Mouse (Mus musculus) midbrain, embryonic 16.5 days (tissue): Measurements from ENCODE around the gene Apbb2. TPM values are rescaled to one million over a fixed set of nuclear protein-coding genes. Genes with fewer than 3 reads are reported as not detected.

Source experiments
- ATAC-seq: fragments of 200-750 bp; cut with Nextera tagmentation; 2 replicates; pipeline ENCODE4 v1.8.0; 2017; ENCODE audit warnings: moderate TSS enrichment
- H3K27ac ChIP-seq: fragments of 300-500 bp; sonication (generic); 2 replicates; pipeline ENCODE4 v1.5.1; 2014; ENCODE audit warnings: mild to moderate bottlenecking, low read length, mixed read lengths
- H3K27me3 ChIP-seq: fragments of 300-500 bp; sonication (generic); 2 replicates; pipeline ENCODE4 v1.6.1; 2014; ENCODE audit warnings: low read depth, low read length, mixed read lengths; ENCODE audit not compliant: control insufficient read depth, insufficient read depth
- H3K36me3 ChIP-seq: fragments of 300-500 bp; sonication (generic); 2 replicates; pipeline ENCODE4 v1.6.1; 2014; ENCODE audit warnings: mild to moderate bottlenecking, low read length, moderate library complexity, mixed read lengths; ENCODE audit not compliant: control insufficient read depth, insufficient read depth
- H3K4me1 ChIP-seq: fragments of 300-500 bp; sonication (generic); 2 replicates; pipeline ENCODE4 v1.6.1; 2014; ENCODE audit warnings: mild to moderate bottlenecking, low read length, mixed read lengths; ENCODE audit not compliant: control insufficient read depth, insufficient read depth
- H3K4me2 ChIP-seq: fragments of 300-500 bp; sonication (generic); 2 replicates; pipeline ENCODE4 v1.6.1; 2014; ENCODE audit warnings: mild to moderate bottlenecking, low read length, mixed read lengths
- H3K4me3 ChIP-seq: fragments of 300-500 bp; sonication (generic); 2 replicates; pipeline ENCODE4 v1.5.1; 2014; ENCODE audit warnings: low read depth, mild to moderate bottlenecking, low read length, moderate library complexity, mixed read lengths
- H3K9ac ChIP-seq: fragments of 300-500 bp; sonication (generic); 2 replicates; pipeline ENCODE4 v1.6.1; 2014; ENCODE audit warnings: low read depth, low read length, mixed read lengths
- H3K9me3 ChIP-seq: fragments of 300-500 bp; sonication (generic); replicated peaks from 2 replicates; pipeline ENCODE4 v1.6.1; 2014; ENCODE audit warnings: mild to moderate bottlenecking, low read length, mixed read lengths; ENCODE audit not compliant: control insufficient read depth, poor library complexity, severe bottlenecking
- WGBS: fragments of 180-500 bp; shearing (Covaris S2); extraction: QIAGEN DNeasy Blood & Tissue Kit; methylation state at CpG from one replicate; pipeline ENCODE4 v1.1.7; 2014; 5-methylcytosine and 5-hydroxymethylcytosine counted together
- polyA plus RNA-seq: library from polyadenylated mRNA; unstranded; fragments of >200 nt; fragmentation: Nextera tagmentation; extraction: Ambion mirVana; gene quantifications from 2 replicates; pipeline ENCODE4 v1.2.1, GENCODE M21; 2015

Gene Apbb2
- polyA plus RNA-seq, 1 experiment from 2014 or later: 107 TPM

DNA sequence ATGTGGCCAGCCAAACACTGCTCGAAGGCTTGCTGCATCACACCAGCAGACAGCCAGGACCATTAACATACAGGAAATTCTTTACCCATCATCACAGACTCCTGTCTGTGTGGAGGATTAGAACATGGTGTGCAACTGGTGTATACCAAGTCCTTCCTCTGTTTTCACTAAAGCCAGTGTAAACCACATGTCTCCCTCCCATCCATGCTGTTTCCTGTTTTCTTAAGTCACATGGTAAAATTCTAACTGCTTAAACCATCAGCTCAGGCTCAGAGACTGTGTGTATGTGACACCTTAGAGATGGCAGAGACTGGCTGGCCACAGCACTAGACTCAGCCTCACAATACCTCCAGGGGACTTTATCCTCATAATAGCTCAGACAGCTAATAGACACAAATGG is 236.5 kb downstream of the Apbb2 start:
- H3K9ac ChIP-seq: no peak overlapping the region
- WGBS: 82% methylated on average over 1 of the region's 1 CpGs
- H3K9me3 ChIP-seq: no peaks in the 10 kb centered on the region
- no peaks in the 10 kb centered on the region for H3K27me3 ChIP-seq
- H3K4me1 ChIP-seq: no peaks in the 10 kb centered on the region
- H3K4me2 ChIP-seq: no peak overlapping the region
- H3K27ac ChIP-seq: no peak overlapping the region
- H3K36me3 ChIP-seq: no peaks in the 10 kb centered on the region
- no peak overlapping the region for H3K4me3 ChIP-seq
- ATAC-seq: no peak

DNA sequence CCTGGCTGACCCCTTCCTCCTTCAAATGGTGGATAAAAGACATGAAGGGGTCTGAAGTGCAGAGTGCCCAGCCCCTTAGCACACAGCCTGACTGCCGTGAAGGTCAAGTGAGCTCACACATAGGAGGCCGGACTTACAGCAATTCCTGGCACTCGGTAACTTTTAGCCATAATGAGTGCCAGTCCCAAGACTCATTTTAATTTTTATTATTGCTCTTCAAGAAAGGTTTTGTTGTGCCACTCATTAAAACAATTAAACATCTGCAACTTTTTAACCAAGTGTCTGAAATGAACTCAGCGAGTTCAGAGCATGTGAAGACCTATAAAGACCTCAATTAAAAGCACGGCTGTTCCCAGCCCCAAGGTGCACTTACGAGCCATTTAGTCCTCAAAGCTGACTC is 239.6 kb downstream of the Apbb2 start:
- no peaks in the 10 kb centered on the region for H3K27me3 ChIP-seq
- no peak overlapping the region for H3K27ac ChIP-seq
- no peaks in the 10 kb centered on the region for H3K4me1 ChIP-seq
- no peaks in the 10 kb centered on the region for H3K36me3 ChIP-seq
- H3K4me3 ChIP-seq: no peak overlapping the region
- no peak overlapping the region for H3K4me2 ChIP-seq
- no peak for ATAC-seq
- H3K9ac ChIP-seq: no peak overlapping the region
- WGBS: 76% methylated on average over 6 of the region's 6 CpGs
- H3K9me3 ChIP-seq: no peaks in the 10 kb centered on the region

DNA sequence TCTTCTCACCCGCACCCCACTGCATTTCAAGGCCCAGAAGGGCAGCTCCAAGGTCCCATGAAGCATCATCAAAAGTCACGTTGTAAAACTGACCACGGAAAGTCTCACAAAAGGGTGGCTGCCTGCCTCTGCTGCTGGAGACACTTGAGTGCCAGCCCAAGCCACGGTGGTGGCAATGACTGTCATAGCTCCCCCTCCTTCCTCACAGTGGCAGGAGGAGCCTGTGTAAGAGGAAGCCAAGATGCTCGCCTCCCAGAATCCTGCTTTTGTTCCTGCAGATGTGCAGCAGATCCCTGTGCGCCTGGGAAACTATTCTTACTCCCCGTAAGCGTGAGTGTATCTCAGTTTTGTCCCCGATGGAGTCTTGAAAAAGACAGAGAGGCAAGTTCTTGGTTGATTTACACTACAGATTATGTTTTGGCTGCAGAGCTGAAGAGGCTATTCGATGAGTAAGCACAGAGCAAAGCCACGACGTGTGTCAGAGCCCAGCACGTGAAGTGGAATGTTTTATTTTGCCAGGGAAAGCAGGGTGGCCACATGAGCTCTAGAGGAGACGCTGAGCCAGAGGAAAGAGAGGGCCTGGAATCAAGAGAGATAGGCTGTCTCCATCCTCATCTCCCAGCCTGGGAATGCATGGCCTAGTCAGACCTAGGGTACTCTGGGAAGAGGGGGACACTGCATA is 241.9 kb downstream of the Apbb2 start:
- Histone ChIP-seq H3K27me3 (no peaks in the 10 kb centered on the region), H3K9me3 (no peaks in the 10 kb centered on the region), H3K27ac (no peak overlapping the region), H3K4me1 (no peaks in the 10 kb centered on the region; the same call in 1 of the 2 replicates), H3K4me3 (no peak overlapping the region), H3K9ac (no peak overlapping the region), H3K4me2 (no peak overlapping the region), H3K36me3 (no peaks in the 10 kb centered on the region)
- no peak for ATAC-seq
- 70% methylated on average over 14 of the region's 14 CpGs for WGBS

DNA sequence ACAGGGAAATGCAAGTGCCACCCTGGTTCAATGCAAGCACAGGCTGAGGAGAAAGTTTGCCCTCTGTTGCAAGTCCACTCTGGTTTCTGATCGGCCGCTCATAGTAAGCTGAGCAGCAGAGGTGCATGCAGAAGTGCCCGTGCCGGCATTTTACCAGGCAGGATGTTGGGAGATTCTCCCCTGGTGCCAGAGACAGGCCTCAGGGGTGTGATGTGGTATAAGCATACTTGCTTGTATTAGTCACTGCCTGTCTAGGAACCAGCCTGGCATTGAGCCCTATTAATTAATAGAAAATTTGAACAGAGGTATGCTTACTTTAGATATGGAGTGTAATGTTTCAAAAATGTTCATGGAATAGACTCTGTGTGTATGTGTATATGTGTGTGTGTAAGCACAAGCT is 244.2 kb downstream of the Apbb2 start:
- H3K27ac ChIP-seq: no peak overlapping the region
- H3K4me3 ChIP-seq: no peak overlapping the region
- no peaks in the 10 kb centered on the region for H3K36me3 ChIP-seq
- 95% methylated on average over 4 of the region's 4 CpGs for WGBS
- H3K27me3 ChIP-seq: no peaks in the 10 kb centered on the region
- no peak for ATAC-seq
- H3K9me3 ChIP-seq: no peaks in the 10 kb centered on the region
- H3K4me1 ChIP-seq: no peaks in the 10 kb centered on the region; the same call in 1 of the 2 replicates
- H3K4me2 ChIP-seq: no peak overlapping the region
- H3K9ac ChIP-seq: no peak overlapping the region

DNA sequence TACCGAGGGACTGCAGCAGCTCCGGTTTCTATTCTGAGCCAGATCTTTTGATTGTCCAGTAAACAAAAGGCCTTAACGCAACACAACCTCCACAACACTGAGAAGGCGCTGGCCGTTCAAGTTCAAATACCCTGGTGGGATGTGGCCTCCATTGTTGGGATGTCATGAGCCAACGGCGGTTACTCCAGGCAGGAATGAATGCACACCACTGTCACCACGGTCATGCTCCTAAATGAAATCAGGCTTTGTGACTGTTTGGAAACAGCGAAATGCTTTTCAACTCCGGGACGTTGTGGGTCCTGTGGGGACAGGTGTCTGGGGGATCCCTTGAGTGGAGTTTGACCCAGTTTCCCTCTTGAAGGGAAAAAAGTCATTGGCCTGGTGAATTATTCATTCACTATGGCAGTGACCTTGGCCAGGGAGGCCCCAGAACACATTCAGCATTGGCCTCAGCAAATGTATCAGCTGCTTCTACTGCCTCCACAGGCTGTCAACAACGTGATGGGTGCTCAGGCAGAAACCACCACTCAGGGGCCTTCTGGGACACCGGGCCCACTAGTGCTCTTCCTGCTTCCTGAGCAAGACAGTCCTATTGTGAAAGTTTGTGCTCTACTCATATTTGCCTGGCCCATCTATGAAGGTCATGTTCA is 244.9 kb downstream of the Apbb2 start:
- Histone ChIP-seq H3K36me3 (no peaks in the 10 kb centered on the region), H3K4me2 (no peak overlapping the region), H3K9me3 (no peaks in the 10 kb centered on the region), H3K27me3 (no peaks in the 10 kb centered on the region), H3K4me3 (no peak overlapping the region), H3K27ac (no peak overlapping the region), H3K4me1 (no peaks in the 10 kb centered on the region; the same call in 1 of the 2 replicates), H3K9ac (no peak overlapping the region)
- 32% methylated on average over 13 of the region's 13 CpGs for WGBS
- no peak for ATAC-seq

DNA sequence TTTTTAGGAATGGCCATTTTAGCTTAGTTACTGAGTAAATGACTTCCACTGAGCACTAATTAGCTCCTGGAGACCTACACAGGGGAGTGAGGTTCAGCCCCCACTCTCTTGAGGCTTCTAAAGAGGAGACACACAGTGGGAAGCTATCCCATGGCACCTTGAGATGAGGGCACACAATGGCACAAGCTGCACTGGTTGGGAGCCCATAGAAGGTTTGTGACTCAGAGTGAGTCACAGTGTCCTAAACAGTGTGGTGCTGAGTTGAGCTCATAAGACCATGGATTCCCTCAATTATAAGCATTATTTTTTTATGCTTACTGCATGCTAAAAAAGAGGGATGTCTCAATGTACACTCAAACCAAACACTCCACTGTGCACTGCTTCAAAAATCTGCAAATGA is 247.5 kb downstream of the Apbb2 start:
- Histone ChIP-seq H3K4me3 (no peak overlapping the region), H3K9ac (no peak overlapping the region), H3K36me3 (no peaks in the 10 kb centered on the region), H3K27ac (no peak overlapping the region), H3K4me2 (no peak overlapping the region), H3K9me3 (no peaks in the 10 kb centered on the region), H3K4me1 (peaks cover 10% of the 10 kb centered on the region), H3K27me3 (no peaks in the 10 kb centered on the region)
- ATAC-seq: no peak

DNA sequence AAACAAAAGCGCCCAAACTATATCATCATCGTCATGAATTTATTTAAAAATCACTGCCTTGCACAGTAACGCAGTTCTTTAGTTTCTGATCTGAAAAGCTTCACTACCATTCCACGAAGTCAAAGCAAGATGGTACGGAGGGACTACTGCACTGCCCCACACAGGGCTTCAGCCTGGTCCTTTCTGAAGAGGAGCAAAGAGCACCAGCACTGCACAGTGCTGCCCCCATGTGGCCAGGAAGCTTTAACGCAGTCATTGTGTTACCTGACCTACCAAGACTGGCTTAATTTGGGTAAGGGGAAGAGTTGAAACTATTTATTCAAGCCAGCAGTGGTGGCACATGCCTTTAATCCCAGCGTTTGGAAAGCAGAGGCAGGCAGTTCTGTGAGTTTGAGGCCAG is 249.6 kb downstream of the Apbb2 start:
- Histone ChIP-seq H3K4me1 (peaks cover 10% of the 10 kb centered on the region), H3K27me3 (no peaks in the 10 kb centered on the region), H3K36me3 (no peaks in the 10 kb centered on the region; the same call in 1 of the 2 replicates), H3K4me3 (no peak overlapping the region), H3K4me2 (no peak overlapping the region), H3K9ac (no peak overlapping the region), H3K9me3 (no peaks in the 10 kb centered on the region), H3K27ac (no peak overlapping the region)
- 40% methylated on average over 7 of the region's 7 CpGs for WGBS
- peak; percentile 36; the same call in 1 of the 2 replicates for ATAC-seq

DNA sequence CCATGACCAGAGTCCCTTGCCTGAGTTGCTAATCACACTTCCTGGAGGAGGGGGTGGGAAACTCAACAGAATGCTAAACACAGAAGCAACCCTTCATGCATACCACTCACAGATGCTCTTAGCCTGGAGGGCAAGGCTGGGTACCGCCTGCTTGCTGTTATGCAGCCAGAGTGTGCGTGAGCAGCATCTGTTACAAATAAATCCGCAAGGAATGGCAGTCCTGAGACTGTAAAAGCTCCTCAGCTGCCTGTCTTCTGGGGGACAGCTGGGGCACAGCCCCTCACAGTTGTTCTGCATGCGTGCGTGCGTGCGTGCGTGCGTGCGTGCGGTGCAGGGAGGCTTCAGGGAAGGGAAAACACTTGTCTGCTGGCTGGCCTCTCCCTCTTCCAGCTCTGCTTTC is 250.9 kb downstream of the Apbb2 start:
- WGBS: 45% methylated on average over 11 of the region's 11 CpGs
- 0 out of 2 replicates have a peak overlapping the region, but pooled peaks have one; percentile 15 for H3K27ac ChIP-seq
- H3K36me3 ChIP-seq: no peaks in the 10 kb centered on the region; the same call in 1 of the 2 replicates
- H3K4me1 ChIP-seq: peaks cover 10% of the 10 kb centered on the region
- ATAC-seq: 0 out of 2 replicates have a peak, but pooled peaks have one; percentile 37
- H3K27me3 ChIP-seq: no peaks in the 10 kb centered on the region
- no peak overlapping the region for H3K9ac ChIP-seq
- no peak overlapping the region for H3K4me2 ChIP-seq
- H3K4me3 ChIP-seq: no peak overlapping the region
- H3K9me3 ChIP-seq: no peaks in the 10 kb centered on the region
